Mouse (Mus musculus) thymus, adult 2 months (tissue): ENCODE measurements around the gene Tulp1.

Source experiments
- CTCF ChIP-seq: fragments of 200-500 bp; IDR thresholded peaks from 2 replicates; pipeline ENCODE4 v1.5.1; 2012; ENCODE audit warnings: mild to moderate bottlenecking, control low read depth, low read length, moderate library complexity, borderline replicate concordance; ENCODE audit not compliant: control insufficient read depth, poor library complexity, insufficient read depth; ENCODE audit errors: extremely low read depth
- POLR2A ChIP-seq: fragments of 200-500 bp; IDR thresholded peaks from 2 replicates; pipeline ENCODE4 v1.6.1; 2012; ENCODE audit warnings: mild to moderate bottlenecking, low read length, control low read depth, moderate library complexity; ENCODE audit not compliant: control insufficient read depth, poor library complexity, insufficient read depth; ENCODE audit errors: extremely low read depth

DNA sequence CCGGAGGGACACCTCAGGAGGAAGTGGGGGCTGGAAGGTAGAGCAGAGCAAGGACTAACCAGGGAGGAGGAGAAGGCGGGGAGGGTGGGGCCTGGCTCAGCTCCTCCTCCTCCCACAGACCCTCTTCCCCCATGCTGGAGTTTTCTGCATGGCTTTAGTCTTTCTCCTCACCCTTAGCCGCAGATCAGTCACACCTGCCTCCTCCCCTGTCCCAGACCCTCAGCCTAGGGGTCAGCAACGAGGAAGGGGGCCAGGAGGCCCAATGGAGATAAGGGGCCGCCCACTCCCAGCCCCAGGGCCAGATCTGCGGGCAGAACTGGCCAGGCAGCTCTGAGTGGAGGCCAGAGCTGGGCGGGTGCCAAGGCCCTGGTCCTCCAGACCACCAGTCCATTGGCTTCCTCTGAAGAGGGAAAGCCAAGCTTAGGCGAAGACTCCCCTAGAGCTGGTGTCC lies 19.7 kb downstream of the Tulp1 start:
- TF ChIP-seq CTCF (no peak), POLR2A (no peak)
